Mouse (Mus musculus) kidney, postnatal 0 days (tissue): ENCODE measurements around the gene Shank2. TPM values are rescaled to one million over a fixed set of nuclear protein-coding genes. Genes with fewer than 3 reads are reported as not detected.
A peak's percentile ranks its signal among the peaks of the same experiment; 100 is the strongest.

ENCODE experiments used
- ATAC-seq: fragments of 200-750 bp; cut with Nextera tagmentation; replicated peaks from 2 replicates; pipeline ENCODE4 v1.8.0; 2017; ENCODE audit warnings: low read depth, moderate number of reproducible peaks, moderate TSS enrichment, moderate library complexity; ENCODE audit not compliant: low FRiP score
- DNase-seq: peaks from one replicate; pipeline ENCODE4 v3.0.0-alpha.2; 2016; ENCODE audit warnings: low spot score
- H3K27ac ChIP-seq: fragments of 300-500 bp; sonication (generic); 2 replicates; pipeline ENCODE4 v1.5.1; 2014; ENCODE audit warnings: mild to moderate bottlenecking
- H3K27me3 ChIP-seq: fragments of 300-500 bp; sonication (generic); 2 replicates; pipeline ENCODE4 v1.6.1; 2014; ENCODE audit warnings: low read length, mixed read lengths; ENCODE audit not compliant: insufficient read depth
- H3K36me3 ChIP-seq: fragments of 300-500 bp; sonication (generic); 2 replicates; pipeline ENCODE4 v1.6.1; 2014; ENCODE audit warnings: low read length, mixed read lengths; ENCODE audit not compliant: insufficient read depth
- H3K4me1 ChIP-seq: fragments of 300-500 bp; sonication (generic); replicated peaks from 2 replicates; pipeline ENCODE4 v1.6.1; 2014; ENCODE audit warnings: antibody characterized with exemption, low read length, mixed read lengths; ENCODE audit not compliant: insufficient read depth
- H3K4me2 ChIP-seq: fragments of 300-500 bp; sonication (generic); 2 replicates; pipeline ENCODE4 v1.6.1; 2014; ENCODE audit warnings: mild to moderate bottlenecking, low read length, moderate library complexity, mixed read lengths
- H3K4me3 ChIP-seq: fragments of 300-500 bp; sonication (generic); replicated peaks from 2 replicates; pipeline ENCODE4 v1.5.1; 2014; ENCODE audit warnings: low read depth, low read length
- H3K9ac ChIP-seq: fragments of 300-500 bp; sonication (generic); 2 replicates; pipeline ENCODE4 v1.6.1; 2014; ENCODE audit warnings: low read depth, low read length
- H3K9me3 ChIP-seq: fragments of 300-500 bp; sonication (generic); replicated peaks from 2 replicates; pipeline ENCODE4 v1.6.1; 2016; ENCODE audit warnings: low read length, inconsistent platforms, mixed read lengths
- CTCF ChIP-seq: IDR thresholded peaks from 2 replicates; pipeline ENCODE4 v1.5.1; 2016; ENCODE audit warnings: antibody characterized with exemption, low read depth, mild to moderate bottlenecking, moderate library complexity
- WGBS: fragments of 180-500 bp; shearing (Covaris S2); extraction: QIAGEN DNeasy Blood & Tissue Kit; methylation state at CpG from one replicate; pipeline ENCODE4 v1.1.7; 2014; 5-methylcytosine and 5-hydroxymethylcytosine counted together
- polyA plus RNA-seq: library from polyadenylated mRNA; unstranded; fragments of >200 nt; fragmentation: Nextera tagmentation; extraction: Ambion mirVana; gene quantifications from 2 replicates; pipeline ENCODE4 v1.2.1, GENCODE M21; 2015

Shank2 gene
- polyA plus RNA-seq, 1 experiment from 2014 or later: 2.6 TPM

DNA sequence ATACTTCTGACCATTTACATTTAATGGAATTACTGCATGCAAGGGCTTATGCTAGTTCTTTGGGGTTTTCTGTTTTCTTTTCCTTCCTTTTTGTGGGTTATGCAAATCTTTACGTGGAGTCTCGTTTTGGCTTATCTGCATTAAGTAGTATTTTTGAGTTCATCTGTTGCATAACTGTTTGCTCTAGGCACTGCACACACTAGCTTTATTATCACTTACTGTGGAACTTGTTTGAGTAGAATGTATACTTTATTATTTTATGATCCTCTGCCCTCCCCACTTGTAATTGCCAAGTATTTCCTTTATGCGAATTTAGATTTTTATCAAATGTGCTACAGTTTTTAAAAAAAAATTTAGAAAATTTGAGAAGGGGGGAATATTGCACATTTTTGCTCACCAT, 2.7 kb upstream of the Shank2 start:
- H3K27me3 ChIP-seq: no peaks in the 10 kb centered on the region
- no peak for DNase-seq
- H3K4me1 ChIP-seq: no peaks in the 10 kb centered on the region
- H3K36me3 ChIP-seq: no peaks in the 10 kb centered on the region
- no peak overlapping the region for H3K9ac ChIP-seq
- no peak overlapping the region for H3K4me2 ChIP-seq
- no peak for ATAC-seq
- H3K27ac ChIP-seq: no peak overlapping the region
- H3K9me3 ChIP-seq: no peaks in the 10 kb centered on the region
- WGBS: 71% methylated on average over 3 of the region's 3 CpGs
- TF ChIP-seq CTCF: no peak
- H3K4me3 ChIP-seq: no peak overlapping the region

GRCm38 (mm10) chr7:144003471-144003870, 1.7 kb downstream of the Shank2 start:
- Histone ChIP-seq H3K36me3 (no peaks in the 10 kb centered on the region), H3K9ac (no peak overlapping the region), H3K27me3 (no peaks in the 10 kb centered on the region), H3K4me1 (no peaks in the 10 kb centered on the region), H3K9me3 (no peaks in the 10 kb centered on the region), H3K27ac (no peak overlapping the region), H3K4me3 (no peak overlapping the region), H3K4me2 (no peak overlapping the region)
- 84% methylated on average over 3 of the region's 3 CpGs for WGBS
- DNase-seq: no peak
- ATAC-seq: no peak
- no peak for TF ChIP-seq CTCF

DNA sequence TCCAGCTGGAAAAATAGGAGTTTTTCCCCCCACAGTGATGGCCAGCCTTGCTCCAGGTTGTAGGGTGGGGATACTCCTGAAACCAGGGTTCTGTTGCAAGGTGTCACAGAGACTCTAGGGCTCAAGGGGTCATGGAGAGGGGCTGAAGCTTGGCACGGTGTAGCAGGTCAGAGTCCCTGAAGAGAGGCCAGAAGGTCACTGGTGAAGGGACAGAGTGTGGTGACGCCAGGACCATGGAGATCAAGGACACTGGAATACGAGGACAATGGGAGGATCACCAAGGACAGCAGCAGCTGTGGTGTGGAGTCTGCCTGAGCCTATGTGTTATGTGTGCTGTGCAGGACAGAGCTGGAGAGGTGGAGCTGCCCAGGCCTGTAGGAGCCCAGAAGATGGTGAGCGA, 6.4 kb downstream of the Shank2 start:
- Histone ChIP-seq H3K36me3 (no peaks in the 10 kb centered on the region), H3K9me3 (no peaks in the 10 kb centered on the region), H3K9ac (no peak overlapping the region), H3K4me3 (no peak overlapping the region), H3K4me1 (0 out of 2 replicates have a peak, but pooled peaks cover 3% of the 10 kb centered on the region), H3K27me3 (no peaks in the 10 kb centered on the region), H3K27ac (no peak overlapping the region), H3K4me2 (no peak overlapping the region)
- DNase-seq (no peak), ATAC-seq (no peak)
- no peak for TF ChIP-seq CTCF
- 68% methylated on average over 4 of the region's 4 CpGs for WGBS

- Histone ChIP-seq H3K27me3 (no peaks in the 10 kb centered on the region), H3K9me3 (no peaks in the 10 kb centered on the region), H3K4me2 (no peak overlapping the region), H3K9ac (no peak overlapping the region), H3K36me3 (no peaks in the 10 kb centered on the region), H3K27ac (peak overlapping the region; percentile 65; the same call in 1 of the 2 replicates), H3K4me1 (0 out of 2 replicates have a peak, but pooled peaks cover 3% of the 10 kb centered on the region), H3K4me3 (no peak overlapping the region)
- DNase-seq: peak; percentile 41
- TF ChIP-seq CTCF: no peak
- peak; percentile 84 for ATAC-seq
- 55% methylated on average over 4 of the region's 4 CpGs for WGBS
Measured at GRCm38 (mm10) chr7:144008985-144009384, 7.3 kb downstream of the Shank2 start.

DNA sequence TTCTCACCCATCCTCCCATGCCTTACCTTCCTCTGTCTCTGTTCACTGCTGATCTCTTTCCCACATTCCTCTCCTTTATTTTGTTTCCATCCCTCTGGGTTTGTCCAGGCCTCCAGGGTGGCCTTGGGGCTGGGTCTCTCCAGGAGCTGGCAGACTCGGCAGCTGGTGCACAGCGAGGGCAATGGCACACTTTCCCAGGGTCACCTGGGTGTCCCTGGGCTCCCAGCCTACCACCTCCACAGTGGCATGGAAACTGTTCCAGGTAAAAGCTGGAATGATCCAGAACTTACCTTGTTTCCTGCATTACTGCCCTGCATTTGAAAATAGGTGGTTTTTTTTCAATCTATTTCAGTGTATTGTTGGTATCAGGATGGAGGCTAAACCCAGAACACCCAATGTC, 12.8 kb downstream of the Shank2 start:
- DNase-seq: no peak
- no peak for TF ChIP-seq CTCF
- whole genome bisulfite sequencing: 57% methylated on average over 2 of the region's 2 CpGs
- Histone ChIP-seq H3K27me3 (no peaks in the 10 kb centered on the region), H3K4me3 (no peak overlapping the region), H3K36me3 (no peaks in the 10 kb centered on the region), H3K4me1 (no peaks in the 10 kb centered on the region), H3K4me2 (no peak overlapping the region), H3K9me3 (no peaks in the 10 kb centered on the region), H3K9ac (no peak overlapping the region), H3K27ac (no peak overlapping the region)
- ATAC-seq: no peak

DNA sequence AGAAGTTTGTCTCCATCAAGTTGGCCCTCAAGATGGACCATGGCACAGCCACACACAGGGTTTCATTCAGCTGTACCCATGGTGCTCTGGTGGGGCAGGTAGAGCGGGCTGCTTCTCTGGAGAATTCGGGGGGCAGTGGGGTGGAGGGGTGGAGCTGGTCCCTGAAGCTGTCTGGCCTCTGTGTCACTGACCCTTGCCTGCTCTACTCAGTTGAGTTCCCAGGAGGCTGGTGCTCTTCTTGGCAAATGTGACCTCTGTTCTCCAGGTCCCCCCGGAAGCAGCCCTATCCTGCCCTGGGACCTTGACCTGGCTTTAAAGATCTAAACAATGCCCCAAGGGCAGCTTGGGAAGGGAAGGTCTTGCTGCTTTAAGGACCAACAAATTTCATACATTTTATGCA, 20.1 kb downstream of the Shank2 start:
- ATAC-seq: no peak
- Histone ChIP-seq H3K27ac (peak overlapping the region; percentile 70; the same call in 1 of the 2 replicates), H3K27me3 (no peaks in the 10 kb centered on the region), H3K9me3 (no peaks in the 10 kb centered on the region), H3K36me3 (no peaks in the 10 kb centered on the region), H3K4me3 (no peak overlapping the region), H3K4me2 (no peak overlapping the region), H3K9ac (no peak overlapping the region), H3K4me1 (no peaks in the 10 kb centered on the region)
- WGBS: 80% methylated on average over 3 of the region's 3 CpGs
- TF ChIP-seq CTCF: no peak
- no peak for DNase-seq

DNA sequence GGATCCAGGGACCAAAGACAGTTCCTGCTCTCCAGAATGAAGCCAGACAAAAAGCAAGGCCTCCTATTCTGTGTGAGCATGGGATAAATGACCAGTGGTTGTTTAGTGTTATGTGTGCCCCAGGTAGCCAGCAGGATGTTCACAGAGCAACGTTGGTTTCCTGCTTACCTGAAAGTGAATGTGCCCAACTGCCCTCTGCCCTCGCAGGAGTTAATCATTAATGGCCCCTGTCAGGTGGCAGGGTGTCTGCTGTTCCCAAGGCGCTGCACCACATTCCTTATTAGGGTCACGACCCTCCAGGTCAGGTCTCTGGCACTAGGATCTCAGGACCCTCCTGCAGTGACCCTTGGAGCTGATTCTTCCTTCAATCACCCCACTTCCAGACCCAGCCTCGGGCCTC, 21.0 kb downstream of the Shank2 start:
- peak; percentile 73 for ATAC-seq
- H3K9ac ChIP-seq: no peak overlapping the region
- peak; percentile 19 for DNase-seq

More for the DNA sequence above, 21.0 kb downstream of the Shank2 start:
- no peaks in the 10 kb centered on the region for H3K27me3 ChIP-seq
- no peaks in the 10 kb centered on the region for H3K36me3 ChIP-seq
- peak overlapping the region; percentile 70 for H3K27ac ChIP-seq
- no peak overlapping the region for H3K4me3 ChIP-seq
- H3K4me2 ChIP-seq: no peak overlapping the region
- TF ChIP-seq CTCF: no peak
- WGBS: 27% methylated on average over 5 of the region's 5 CpGs
- no peaks in the 10 kb centered on the region for H3K4me1 ChIP-seq
- H3K9me3 ChIP-seq: no peaks in the 10 kb centered on the region
